Mouse (Mus musculus) left cerebral cortex, postnatal 25 days (tissue): Measurements from ENCODE around the gene Prkch. TPM values are rescaled to one million over a fixed set of nuclear protein-coding genes. Genes with fewer than 3 reads are reported as not detected.

ENCODE experiments used
- DNase-seq, 2 experiments: peaks; one replicate each; pipeline ENCODE4 v3.0.0; 2022; ENCODE audit warnings: low spot score in 2 of 2, mixed read lengths in 1 of 2
- intact Hi-C: fragments of 180-260 bp; cut with DNase I; formaldehyde crosslinking; loops from one replicate; pipeline ENCODE4 v1.15.1; 2025
- total RNA-seq, 2 experiments: library from RNA; stranded (reverse); gene quantifications; 2 replicates each; pipeline ENCODE4 v1.2.3; 2021

Gene Prkch
- total RNA-seq, 2 experiments from 2014 or later, result 3.5 to 9.3 TPM

GRCm38 (mm10) chr12:73770771-73771170, 186.2 kb downstream of the Prkch start:
- no peak for DNase-seq
- intact Hi-C loops, result no loop called here

- intact Hi-C loops, result no loop called here
- no peak for DNase-seq
Measured at GRCm38 (mm10) chr12:73774793-73775385, 190.3 kb downstream of the Prkch start.

- intact Hi-C loops, result no loop called here
- DNase-seq, result no peak
Measured at GRCm38 (mm10) chr12:73776401-73776945, 191.9 kb downstream of the Prkch start.

- DNase-seq, result no peak
- intact Hi-C loops, result no loop called here
Measured at GRCm38 (mm10) chr12:73777673-73778072, 193.1 kb downstream of the Prkch start.

- intact Hi-C loops, result no loop called here
Measured at GRCm38 (mm10) chr12:73779332-73780231, 195.0 kb downstream of the Prkch start.

GRCm38 (mm10) chr12:73781425-73782032, 196.9 kb downstream of the Prkch start:
- intact Hi-C loops, result no loop called here
- DNase-seq, result no peak

More at GRCm38 (mm10) chr12:73779332-73780231, 195.0 kb downstream of the Prkch start:
- DNase-seq, result peak; percentile 24 to 26

- intact Hi-C loops, result no loop called here
- no peak for DNase-seq
Measured at GRCm38 (mm10) chr12:73786909-73787308, 202.3 kb downstream of the Prkch start.

GRCm38 (mm10) chr12:73788850-73789249, 204.3 kb downstream of the Prkch start:
- DNase-seq, result no peak
- intact Hi-C loops, result no loop called here

GRCm38 (mm10) chr12:73790571-73791108, 206.0 kb downstream of the Prkch start:
- peak in 1 of 2 experiments; percentile 29 for DNase-seq
- intact Hi-C loops, result no loop called here

GRCm38 (mm10) chr12:73793216-73793615, 208.6 kb downstream of the Prkch start:
- intact Hi-C loops, result no loop called here
- no peak for DNase-seq

- intact Hi-C loops, result loop anchor here (2.0 kb wide), 1 partner anchor 115 kb away; no protein-coding TSS in a partner anchor
- DNase-seq, result peak in 1 of 2 experiments; percentile 51
Measured at GRCm38 (mm10) chr12:73793744-73794143, 209.1 kb downstream of the Prkch start.

- intact Hi-C loops, result loop anchor here (2.0 kb wide), 1 partner anchor 114 kb away; no protein-coding TSS in a partner anchor
- DNase-seq, result peak; percentile 67 to 76
Measured at GRCm38 (mm10) chr12:73794151-73794883, 209.7 kb downstream of the Prkch start.

- no peak for DNase-seq
- intact Hi-C loops, result no loop called here
Measured at GRCm38 (mm10) chr12:73799671-73800070, 215.1 kb downstream of the Prkch start.

- intact Hi-C loops, result no loop called here
- no peak for DNase-seq
Measured at GRCm38 (mm10) chr12:73800886-73801285, 216.3 kb downstream of the Prkch start.

GRCm38 (mm10) chr12:73801845-73802244, 217.2 kb downstream of the Prkch start:
- DNase-seq, result no peak
- intact Hi-C loops, result no loop called here

- intact Hi-C loops, result no loop called here
- no peak for DNase-seq
Measured at GRCm38 (mm10) chr12:73802379-73803057, 217.9 kb downstream of the Prkch start.

GRCm38 (mm10) chr12:73803946-73804345, 219.3 kb downstream of the Prkch start:
- intact Hi-C loops, result no loop called here
- no peak for DNase-seq

GRCm38 (mm10) chr12:73805541-73805940, 220.9 kb downstream of the Prkch start:
- intact Hi-C loops, result no loop called here

GRCm38 (mm10) chr12:73806003-73806402, 221.4 kb downstream of the Prkch start:
- intact Hi-C loops, result no loop called here
- DNase-seq, result no peak

More at GRCm38 (mm10) chr12:73805541-73805940, 220.9 kb downstream of the Prkch start:
- no peak for DNase-seq
